Mouse (Mus musculus) small intestine, adult 2 months (tissue): ENCODE data around the gene Ap1ar. TPM values are rescaled to one million over a fixed set of nuclear protein-coding genes. Genes with fewer than 3 reads are reported as not detected.

Source experiments
- H3K27ac ChIP-seq: fragments of 200-500 bp; 2 replicates; pipeline ENCODE4 v1.5.1; 2012; ENCODE audit warnings: low read depth, low read length, control low read depth, inconsistent platforms; ENCODE audit not compliant: insufficient read depth
- H3K27me3 ChIP-seq: fragments of 200-500 bp; 2 replicates; pipeline ENCODE4 v1.6.1; 2012; ENCODE audit warnings: mild to moderate bottlenecking, moderate library complexity, low read length, inconsistent platforms; ENCODE audit not compliant: control insufficient read depth, insufficient read depth
- H3K36me3 ChIP-seq: fragments of 200-500 bp; 2 replicates; pipeline ENCODE4 v1.6.1; 2012; ENCODE audit warnings: mild to moderate bottlenecking, low read length, control low read depth, inconsistent platforms; ENCODE audit not compliant: control insufficient read depth, insufficient read depth
- H3K4me1 ChIP-seq: fragments of 200-500 bp; 2 replicates; pipeline ENCODE4 v1.6.1; 2012; ENCODE audit warnings: low read length, inconsistent platforms, mixed read lengths; ENCODE audit not compliant: control insufficient read depth, insufficient read depth, insufficient read length
- H3K4me3 ChIP-seq: fragments of 200-500 bp; 2 replicates; pipeline ENCODE4 v1.5.1; 2012; ENCODE audit warnings: low read depth, mild to moderate bottlenecking, control low read depth, inconsistent platforms, low read length, moderate library complexity
- CTCF ChIP-seq: fragments of 200-500 bp; IDR thresholded peaks from 2 replicates; pipeline ENCODE4 v1.5.1; 2012; ENCODE audit warnings: low read depth, mild to moderate bottlenecking, control low read depth, inconsistent platforms, low read length, moderate library complexity, mixed read lengths; ENCODE audit not compliant: insufficient replicate concordance, insufficient read length; ENCODE audit errors: extremely low read depth
- POLR2A ChIP-seq: fragments of 200-500 bp; IDR thresholded peaks from 2 replicates; pipeline ENCODE4 v1.6.1; 2012; ENCODE audit warnings: low read depth, mild to moderate bottlenecking, control low read depth, inconsistent platforms, low read length, moderate library complexity
- WGBS: fragments of 180-500 bp; shearing (Covaris S2); methylation state at CpG from one replicate; pipeline ENCODE4 v1.1.7; 2018; 5-methylcytosine and 5-hydroxymethylcytosine counted together
- polyA plus RNA-seq: library from polyadenylated mRNA; depleted of rRNA; stranded (reverse); fragments of >200 nt; gene quantifications from 2 replicates; pipeline ENCODE4 v1.2.3, GENCODE M21; 2012

The Ap1ar gene
- polyA plus RNA-seq, 1 experiment, result 38.8 TPM

- no peak for TF ChIP-seq CTCF
- no peak for TF ChIP-seq POLR2A
- 81% methylated on average over 5 of the region's 5 CpGs for WGBS
Observed at GRCm38 (mm10) chr3:127868880-127869279, 31.6 kb upstream of the Ap1ar start.

GRCm38 (mm10) chr3:127868046-127868758 lies 30.9 kb upstream of the Ap1ar start:
- 90% methylated on average over 9 of the region's 9 CpGs for WGBS
- Histone ChIP-seq H3K36me3 (0 out of 2 replicates have a peak, but pooled peaks cover 3% of the 10 kb centered on the region), H3K4me1 (no peaks in the 10 kb centered on the region), H3K4me3 (no peak overlapping the region), H3K27me3 (no peaks in the 10 kb centered on the region), H3K27ac (no peak overlapping the region)
- TF ChIP-seq CTCF (no peak), POLR2A (no peak)

More at GRCm38 (mm10) chr3:127868880-127869279, 31.6 kb upstream of the Ap1ar start:
- H3K36me3 ChIP-seq, result peaks cover 3% of the 10 kb centered on the region; the same call in 1 of the 2 replicates
- H3K4me3 ChIP-seq, result no peak overlapping the region
- no peak overlapping the region for H3K27ac ChIP-seq
- no peaks in the 10 kb centered on the region for H3K27me3 ChIP-seq
- H3K4me1 ChIP-seq, result no peaks in the 10 kb centered on the region

- TF ChIP-seq CTCF (no peak), POLR2A (no peak)
- Histone ChIP-seq H3K4me1 (no peaks in the 10 kb centered on the region), H3K36me3 (no peaks in the 10 kb centered on the region), H3K4me3 (no peak overlapping the region), H3K27ac (no peak overlapping the region), H3K27me3 (no peaks in the 10 kb centered on the region)
- 62% methylated on average over 2 of the region's 2 CpGs for WGBS
Observed at GRCm38 (mm10) chr3:127864242-127864641, 26.9 kb upstream of the Ap1ar start.

GRCm38 (mm10) chr3:127863571-127863970 lies 26.2 kb upstream of the Ap1ar start:
- TF ChIP-seq POLR2A (no peak), CTCF (no peak)
- 66% methylated on average over 3 of the region's 3 CpGs for WGBS
- Histone ChIP-seq H3K4me3 (no peak overlapping the region), H3K27me3 (no peaks in the 10 kb centered on the region), H3K4me1 (no peaks in the 10 kb centered on the region), H3K27ac (no peak overlapping the region), H3K36me3 (no peaks in the 10 kb centered on the region)

GRCm38 (mm10) chr3:127862479-127862878 lies 25.2 kb upstream of the Ap1ar start:
- WGBS, result 76% methylated on average over 4 of the region's 4 CpGs
- H3K36me3 ChIP-seq, result no peaks in the 10 kb centered on the region
- no peaks in the 10 kb centered on the region for H3K27me3 ChIP-seq
- no peaks in the 10 kb centered on the region for H3K4me1 ChIP-seq
- H3K4me3 ChIP-seq, result no peak overlapping the region
- no peak overlapping the region for H3K27ac ChIP-seq
- TF ChIP-seq POLR2A, result no peak
- no peak for TF ChIP-seq CTCF

- no peak overlapping the region for H3K27ac ChIP-seq
- no peaks in the 10 kb centered on the region for H3K4me1 ChIP-seq
- no peak overlapping the region for H3K4me3 ChIP-seq
- H3K27me3 ChIP-seq, result no peaks in the 10 kb centered on the region
- no peaks in the 10 kb centered on the region for H3K36me3 ChIP-seq
- WGBS, result 76% methylated on average over 11 of the region's 11 CpGs
- TF ChIP-seq POLR2A, result no peak
- no peak for TF ChIP-seq CTCF
Observed at GRCm38 (mm10) chr3:127861340-127861739, 24.0 kb upstream of the Ap1ar start.

- no peak overlapping the region for H3K27ac ChIP-seq
- 41% methylated on average over 15 of the region's 15 CpGs for WGBS
- peaks cover 9% of the 10 kb centered on the region; the same call in 1 of the 2 replicates for H3K4me1 ChIP-seq
- H3K27me3 ChIP-seq, result no peaks in the 10 kb centered on the region
- no peak overlapping the region for H3K4me3 ChIP-seq
- TF ChIP-seq CTCF, result peak; percentile 86; the same call in 1 of the 2 replicates
- TF ChIP-seq POLR2A, result no peak
- no peaks in the 10 kb centered on the region for H3K36me3 ChIP-seq
Observed at GRCm38 (mm10) chr3:127853431-127854206, 16.3 kb upstream of the Ap1ar start.
